Mouse (Mus musculus) heart, postnatal 36 days (tissue): ENCODE data around the gene Orm3. TPM values are rescaled to one million over a fixed set of nuclear protein-coding genes. Genes with fewer than 3 reads are reported as not detected.

Source experiments
- DNase-seq, 2 experiments: peaks; one replicate each; pipeline ENCODE4 v3.0.0; 2021 to 2022
- intact Hi-C: fragments of 180-260 bp; cut with DNase I; formaldehyde crosslinking; loops from one replicate; pipeline ENCODE4 v1.15.1; 2025
- total RNA-seq, 2 experiments: library from RNA; stranded (reverse); gene quantifications; 2 replicates each; pipeline ENCODE4 v1.2.3; 2021

Gene Orm3
- total RNA-seq: 1 to 10 TPM; 2.0 to 2.1 TPM

DNA sequence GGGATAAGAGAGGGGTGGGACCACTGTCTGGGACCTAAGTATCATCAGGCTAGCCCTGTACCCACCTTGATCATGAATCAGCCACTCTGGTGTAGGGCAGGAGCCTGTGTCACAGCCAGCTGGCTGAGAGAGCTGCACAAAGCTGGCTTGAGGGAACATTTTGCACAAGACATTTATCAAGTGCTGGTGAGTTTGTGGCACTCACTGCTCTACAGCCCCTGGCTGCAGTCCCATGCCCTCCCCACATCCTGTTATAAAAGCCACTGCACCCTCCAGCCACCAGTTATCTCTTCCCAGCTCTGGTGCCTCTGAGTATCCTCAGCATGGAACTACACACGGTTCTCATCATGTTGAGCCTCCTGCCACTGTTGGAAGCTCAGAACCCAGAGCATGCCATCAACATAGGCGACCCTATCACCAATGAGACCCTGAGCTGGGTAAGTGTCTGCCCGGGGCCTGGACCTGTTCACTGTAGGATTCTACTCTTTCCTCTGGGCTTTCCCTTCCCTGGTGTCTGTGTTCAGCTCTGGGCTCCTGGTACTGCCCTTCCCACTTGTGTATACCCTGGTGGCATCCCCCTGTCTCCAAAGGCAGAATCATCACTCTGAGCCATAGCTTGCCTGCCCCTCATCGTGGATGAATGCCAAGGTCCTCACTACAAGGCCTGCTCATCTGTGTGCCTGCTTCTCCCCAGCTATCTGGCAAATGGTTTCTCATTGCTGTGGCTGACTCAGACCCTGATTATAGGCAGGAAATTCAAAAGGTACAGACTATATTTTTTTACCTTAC is at the start of gene Orm3:
Gene Orm3 (plus strand): TSS at position 286 of the 789 bp plus-strand sequence.
- peak; percentile 35 to 43 for DNase-seq
- intact Hi-C loops: no loop called here

DNA sequence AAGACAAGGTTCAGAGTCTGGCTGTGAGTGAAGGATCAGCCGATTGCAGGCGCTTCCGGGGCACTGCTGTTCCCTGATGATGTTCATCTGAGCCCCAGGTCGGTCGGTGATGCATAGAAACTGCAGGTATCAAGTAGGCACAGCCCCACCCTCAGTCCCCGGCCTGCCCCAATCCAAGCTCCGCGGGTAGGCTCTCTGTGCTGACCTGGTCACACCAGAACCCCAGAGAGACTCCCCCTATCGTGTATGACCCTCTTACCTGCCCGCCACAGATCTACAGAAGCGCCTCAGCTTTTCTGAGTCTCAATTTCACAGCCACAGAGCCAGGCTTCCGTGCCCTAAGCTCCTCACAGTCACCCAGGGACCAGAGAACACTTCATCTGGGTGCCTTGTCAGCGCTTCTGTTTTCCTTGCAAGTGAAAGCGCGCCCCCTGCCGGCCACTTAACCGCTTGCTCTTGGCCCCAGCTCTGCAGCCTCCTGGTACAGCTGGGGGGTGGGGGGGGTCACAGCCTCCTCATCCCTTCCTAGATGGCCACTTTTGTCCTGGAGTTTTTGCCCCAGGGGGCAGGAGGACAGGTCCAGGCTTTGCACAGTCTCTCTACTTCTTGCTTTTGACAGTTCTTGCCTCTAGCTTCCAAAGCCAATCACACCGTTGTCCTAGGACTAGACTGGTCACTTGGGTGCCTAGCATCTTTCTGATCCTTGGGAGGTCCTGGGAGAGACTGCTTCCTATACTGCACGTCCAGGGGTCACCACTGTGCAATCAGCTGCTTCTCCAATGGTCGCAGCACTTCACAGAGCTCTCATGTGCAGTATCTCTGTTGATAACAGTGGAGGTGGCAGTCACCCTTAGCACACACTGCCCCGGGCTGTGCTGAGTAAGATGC is 48.5 kb upstream of the Orm3 start:
- intact Hi-C loops: loop anchor here (1.0 to 2.0 kb wide), 3 partner anchors 31 to 125 kb away; no protein-coding TSS in a partner anchor
- DNase-seq: peak; percentile 86 to 93

DNA sequence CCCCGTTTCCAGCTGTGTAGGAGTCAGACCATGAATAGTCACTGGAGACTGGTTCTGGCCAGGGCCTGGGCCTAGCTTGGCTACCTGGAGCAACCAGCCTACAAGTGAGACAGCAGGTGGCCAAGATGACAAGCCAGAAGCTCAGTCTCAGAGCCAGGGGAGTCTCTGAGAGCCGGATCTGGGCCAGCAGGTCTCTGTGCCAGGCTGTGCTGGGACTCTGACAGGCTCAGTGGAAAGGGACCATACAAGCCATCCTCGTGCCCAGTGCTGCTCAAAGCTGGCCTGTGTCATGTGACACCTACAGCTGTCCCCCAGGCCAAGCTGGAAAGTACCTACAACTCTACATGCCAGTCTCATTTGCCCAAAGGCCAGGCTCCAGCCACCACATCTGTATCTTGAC is 47.6 kb upstream of the Orm3 start:
- peak in 1 of 2 experiments; percentile 24 for DNase-seq
- intact Hi-C loops: no loop called here

DNA sequence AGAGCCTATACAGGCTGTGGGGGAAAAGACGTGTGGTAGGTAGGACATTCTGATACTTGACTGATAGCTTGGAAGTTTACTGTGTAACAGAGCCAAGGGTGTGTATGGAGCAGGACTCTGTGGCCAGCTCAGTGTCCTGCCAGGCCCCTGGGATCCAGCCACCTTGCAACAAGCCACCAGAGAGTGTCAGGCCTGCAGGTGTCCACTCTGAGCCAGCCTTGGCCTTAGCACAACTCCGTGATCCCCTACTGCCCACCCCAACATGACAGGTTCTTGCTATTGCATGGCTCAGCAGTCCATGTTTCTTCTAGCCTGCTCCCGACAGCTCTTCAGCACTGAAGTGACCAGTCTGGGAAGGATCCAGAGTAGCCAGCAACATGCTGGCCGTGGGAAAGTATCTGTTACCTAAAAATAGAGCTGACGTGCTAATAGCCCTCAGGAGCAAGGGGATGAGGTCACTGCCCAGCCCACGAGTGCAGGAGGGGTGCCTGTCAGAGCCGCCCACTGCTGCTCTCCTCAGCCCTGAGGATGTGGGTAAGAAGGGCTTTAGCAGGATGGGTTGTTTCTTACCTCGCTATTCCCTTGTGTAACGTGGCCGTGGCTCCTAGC is 45.6 kb upstream of the Orm3 start:
- peak; percentile 32 to 48 for DNase-seq
- intact Hi-C loops: no loop called here

DNA sequence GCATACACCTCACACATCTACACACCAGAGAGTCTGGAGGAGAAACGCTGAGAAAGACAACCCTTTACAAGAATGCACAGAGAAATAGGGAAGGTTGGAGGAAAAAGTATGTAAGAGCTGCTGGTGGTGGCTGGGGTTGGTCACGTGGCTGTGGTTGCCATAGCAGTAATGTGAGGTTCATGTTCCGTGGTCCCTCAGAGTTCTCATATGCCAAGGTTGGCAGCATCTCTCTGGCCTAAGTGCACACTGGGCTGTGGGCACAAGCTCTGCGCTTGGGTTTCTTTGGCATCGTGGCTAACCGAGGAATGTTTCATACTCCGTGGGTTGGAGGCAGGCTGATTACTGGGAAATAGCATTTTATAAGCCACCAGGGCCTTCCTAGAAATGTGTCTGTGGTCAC is 44.5 kb upstream of the Orm3 start:
- intact Hi-C loops: no loop called here
- DNase-seq: no peak

DNA sequence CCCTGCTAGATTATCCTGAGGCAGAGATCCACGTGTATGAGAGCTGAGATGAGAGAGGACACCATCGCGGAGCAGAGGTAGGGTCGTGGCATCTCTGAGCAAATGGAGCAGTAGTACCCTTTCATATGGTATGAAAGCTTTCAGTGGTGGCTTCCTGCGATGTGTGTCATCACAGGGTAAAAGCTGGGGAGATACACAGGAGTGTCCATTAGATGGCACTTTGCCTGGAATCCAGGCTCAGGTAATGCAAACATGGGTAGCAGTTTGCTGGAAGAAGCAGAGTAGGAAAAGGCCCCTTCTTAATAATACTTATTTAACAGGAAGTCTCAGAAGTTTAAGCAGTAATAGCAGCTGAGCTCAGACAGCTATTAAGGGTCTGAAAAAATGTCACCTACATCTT is 41.9 kb upstream of the Orm3 start:
- no peak for DNase-seq
- intact Hi-C loops: no loop called here

- DNase-seq: peak; percentile 32 to 48
- intact Hi-C loops: no loop called here
Measured at GRCm38 (mm10) chr4:63316076-63316746, 39.8 kb upstream of the Orm3 start.

DNA sequence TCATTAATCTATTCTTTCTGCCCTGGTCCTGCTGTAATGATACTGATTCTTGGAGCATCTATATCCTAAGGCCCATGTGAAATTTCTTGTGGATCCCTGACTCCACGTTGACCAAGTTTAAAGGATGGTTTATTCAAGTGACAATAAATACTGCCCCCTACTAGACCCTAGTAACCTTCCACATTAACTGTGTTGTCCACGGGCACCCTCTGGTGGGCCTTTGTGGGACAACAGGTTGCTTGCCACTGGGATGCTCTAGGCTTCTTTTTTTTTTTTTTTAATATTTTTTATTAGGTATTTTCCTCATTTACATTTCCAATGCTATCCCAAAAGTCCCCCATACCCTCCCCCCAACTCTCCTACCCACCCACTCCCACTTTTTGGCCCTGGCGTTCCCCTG is 36.4 kb upstream of the Orm3 start:
- intact Hi-C loops: loop anchor here (1.0 to 2.0 kb wide), 3 partner anchors 104 to 161 kb away; no protein-coding TSS in a partner anchor
- peak; percentile 70 to 81 for DNase-seq

- intact Hi-C loops: no loop called here
- no peak for DNase-seq
Measured at GRCm38 (mm10) chr4:63323275-63323815, 32.6 kb upstream of the Orm3 start.

DNA sequence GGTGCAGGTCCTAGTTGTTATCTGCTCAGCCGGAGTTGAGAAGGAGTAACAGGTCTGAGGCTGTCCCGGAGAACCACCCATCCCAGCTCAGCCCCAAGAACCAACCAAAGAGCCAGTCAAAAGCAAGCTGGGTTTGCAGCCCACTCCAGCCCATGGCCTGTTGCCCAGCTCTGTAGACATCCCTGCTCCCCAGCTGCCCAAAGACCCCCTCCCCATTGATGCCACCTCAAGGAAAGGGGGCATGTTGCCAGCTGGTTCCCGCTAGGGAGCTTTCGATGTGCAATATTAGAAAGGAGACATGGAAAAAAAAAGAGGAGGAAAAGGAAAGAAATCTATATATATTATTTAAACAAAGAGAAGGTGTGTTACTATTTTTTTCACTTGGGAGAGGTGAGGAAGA is 22.6 kb upstream of the Orm3 start:
- DNase-seq: no peak
- intact Hi-C loops: no loop called here

DNA sequence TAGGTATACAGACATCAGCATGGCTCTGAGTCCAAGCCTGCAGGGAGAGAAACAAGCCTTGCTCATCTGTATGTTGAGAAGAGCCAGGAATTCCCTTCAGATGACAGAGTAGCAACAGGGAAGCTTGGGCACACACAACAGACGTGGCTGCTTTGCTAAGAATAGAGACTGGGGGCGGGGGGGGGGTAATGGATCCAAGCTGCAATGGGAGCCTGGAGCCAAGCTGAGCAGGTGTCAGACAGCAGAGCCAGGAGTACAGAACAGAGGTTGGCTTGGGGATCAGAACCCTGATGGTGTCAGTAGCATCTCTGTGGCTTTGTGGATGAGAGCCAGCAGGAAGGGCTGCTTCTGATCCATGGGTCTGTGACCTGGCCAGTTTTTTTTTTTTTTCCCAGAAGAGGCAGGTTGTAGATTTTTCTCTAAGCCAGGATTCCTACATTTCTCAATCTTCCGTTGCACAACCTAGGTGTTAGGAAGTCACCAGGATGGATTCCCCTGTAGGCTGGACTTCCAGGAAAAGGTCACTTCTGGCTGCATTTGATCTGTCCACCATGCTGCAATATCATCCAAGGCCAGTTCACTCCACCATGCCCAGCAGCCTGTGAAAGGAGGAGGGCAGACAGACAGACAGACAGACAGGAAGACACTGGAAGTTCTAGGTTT is 17.4 kb upstream of the Orm3 start:
- intact Hi-C loops: no loop called here
- DNase-seq: no peak

- intact Hi-C loops: no loop called here
- DNase-seq: no peak
Measured at GRCm38 (mm10) chr4:63342491-63342890, 13.5 kb upstream of the Orm3 start.

GRCm38 (mm10) chr4:63343608-63344007 is 12.4 kb upstream of the Orm3 start:
- no peak for DNase-seq
- intact Hi-C loops: no loop called here

DNA sequence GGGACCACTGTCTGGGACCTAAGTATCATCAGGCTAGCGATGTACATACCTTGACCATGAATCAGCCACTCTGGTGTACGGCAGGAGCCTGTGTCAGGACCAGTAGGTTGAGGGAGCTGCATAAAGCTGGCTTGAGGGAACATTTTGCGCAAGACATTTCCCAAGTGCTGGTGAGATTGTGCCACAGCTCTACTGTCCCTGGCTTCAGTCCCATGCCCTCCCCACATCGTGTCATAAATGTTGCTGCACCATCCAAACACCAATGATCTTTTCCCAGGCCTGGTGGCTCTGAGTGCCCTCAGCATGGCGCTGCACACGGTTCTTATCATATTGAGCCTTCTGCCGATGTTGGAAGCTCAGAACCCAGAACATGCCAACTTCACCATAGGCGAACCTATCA is 11.7 kb upstream of the Orm3 start, which contains the start of gene Orm1:
Gene Orm1 (plus strand): TSS at position 266 of the 400 bp plus-strand sequence.
- intact Hi-C loops: no loop called here
- DNase-seq: no peak

GRCm38 (mm10) chr4:63345261-63345660 is 10.7 kb upstream of the Orm3 start:
- no peak for DNase-seq
- intact Hi-C loops: no loop called here

- intact Hi-C loops: no loop called here
- DNase-seq: no peak
Measured at GRCm38 (mm10) chr4:63346659-63347058, 9.3 kb upstream of the Orm3 start.

- intact Hi-C loops: no loop called here
- no peak for DNase-seq
Measured at GRCm38 (mm10) chr4:63348524-63348923, 7.4 kb upstream of the Orm3 start.

DNA sequence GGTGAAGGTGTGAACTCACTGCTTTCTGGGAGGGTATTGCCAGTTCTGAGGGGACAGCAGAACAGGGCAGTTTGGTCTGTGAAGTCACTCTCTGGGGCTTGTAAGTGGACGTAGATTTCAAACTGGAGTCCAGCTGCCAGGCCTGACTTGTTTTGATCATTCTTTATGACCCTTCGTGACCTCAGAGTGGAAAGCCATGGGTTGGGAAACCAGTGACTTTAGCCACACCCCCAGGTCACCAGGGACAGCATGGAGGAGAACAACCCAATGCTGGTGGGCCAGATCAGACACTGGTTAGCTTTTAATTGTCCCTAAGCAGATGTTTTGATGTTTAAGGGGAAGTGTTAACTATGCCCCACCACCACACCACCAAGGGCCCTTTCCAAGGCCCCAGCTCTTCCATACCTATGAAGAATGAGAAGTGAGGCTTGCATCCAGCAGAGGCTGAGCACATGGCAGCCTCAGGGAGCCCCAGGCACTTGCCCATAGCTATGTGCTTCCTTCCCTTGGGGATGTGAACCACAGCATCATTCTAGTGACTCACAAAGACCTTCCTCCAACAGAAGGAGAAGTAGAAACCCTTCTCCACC is 1.1 kb downstream of the Orm3 start:
- DNase-seq: no peak
- intact Hi-C loops: no loop called here

- intact Hi-C loops: no loop called here
- DNase-seq: no peak
Measured at GRCm38 (mm10) chr4:63359861-63360260, 3.9 kb downstream of the Orm3 start.
